Mouse (Mus musculus) limb, embryonic 13.5 days (tissue): Measurements from ENCODE around the gene Ldlrad3. TPM values are rescaled to one million over a fixed set of nuclear protein-coding genes. Genes with fewer than 3 reads are reported as not detected.
A peak's percentile ranks its signal among the peaks of the same experiment; 100 is the strongest.

Experiments used
- ATAC-seq: fragments of 200-750 bp; cut with Nextera tagmentation; 2 replicates; pipeline ENCODE4 v1.8.0; 2017; ENCODE audit warnings: low read depth, moderate number of reproducible peaks, moderate TSS enrichment; ENCODE audit not compliant: low FRiP score
- H3K27ac ChIP-seq: fragments of 300-500 bp; sonication (generic); 2 replicates; pipeline ENCODE4 v1.5.1; 2015; ENCODE audit warnings: inconsistent platforms, mild to moderate bottlenecking, moderate library complexity
- H3K27me3 ChIP-seq: fragments of 300-500 bp; sonication (generic); 2 replicates; pipeline ENCODE4 v1.6.1; 2015; ENCODE audit warnings: mild to moderate bottlenecking, inconsistent platforms
- H3K36me3 ChIP-seq: fragments of 300-500 bp; sonication (generic); 2 replicates; pipeline ENCODE4 v1.6.1; 2015; ENCODE audit warnings: inconsistent platforms, mild to moderate bottlenecking, moderate library complexity
- H3K4me1 ChIP-seq: fragments of 300-500 bp; sonication (generic); 2 replicates; pipeline ENCODE4 v1.6.1; 2015; ENCODE audit warnings: inconsistent platforms
- H3K4me2 ChIP-seq: fragments of 300-500 bp; sonication (generic); replicated peaks from 2 replicates; pipeline ENCODE4 v1.6.1; 2015; ENCODE audit warnings: inconsistent platforms, mild to moderate bottlenecking, moderate library complexity
- H3K4me3 ChIP-seq: fragments of 300-500 bp; sonication (generic); 2 replicates; pipeline ENCODE4 v1.5.1; 2015; ENCODE audit warnings: moderate library complexity, mild to moderate bottlenecking, inconsistent platforms
- H3K9ac ChIP-seq: fragments of 300-500 bp; sonication (generic); 2 replicates; pipeline ENCODE4 v1.6.1; 2015; ENCODE audit warnings: mild to moderate bottlenecking, inconsistent platforms
- H3K9me3 ChIP-seq: fragments of 300-500 bp; sonication (generic); 2 replicates; pipeline ENCODE4 v1.6.1; 2016; ENCODE audit warnings: inconsistent platforms
- WGBS: fragments of 180-500 bp; shearing (Covaris S2); methylation state at CpG from one replicate; pipeline ENCODE4 v1.1.7; 2015; 5-methylcytosine and 5-hydroxymethylcytosine counted together
- polyA plus RNA-seq: library from polyadenylated mRNA; unstranded; fragments of >200 nt; fragmentation: Nextera tagmentation; extraction: Ambion mirVana; gene quantifications from 2 replicates; pipeline ENCODE4 v1.2.1, GENCODE M21; 2015

Ldlrad3 gene
- polyA plus RNA-seq, 1 experiment from 2014 or later = 71.9 TPM

- H3K4me3 ChIP-seq = no peak overlapping the region
- H3K27ac ChIP-seq = no peak overlapping the region; the same call in 1 of the 2 replicates
- no peaks in the 10 kb centered on the region for H3K36me3 ChIP-seq
- no peaks in the 10 kb centered on the region for H3K9me3 ChIP-seq
- no peak overlapping the region for H3K9ac ChIP-seq
- WGBS = 52% methylated on average over 12 of the region's 12 CpGs
- H3K4me1 ChIP-seq = peaks cover 60% of the 10 kb centered on the region
- peak overlapping the region; percentile 30 for H3K4me2 ChIP-seq
- peak; percentile 38 for ATAC-seq
- H3K27me3 ChIP-seq = no peaks in the 10 kb centered on the region
These were observed 66.3 kb downstream of the Ldlrad3 start for GRCm38 (mm10) chr2:102119751-102120505.

GRCm38 (mm10) chr2:102118988-102119460 is 67.2 kb downstream of the Ldlrad3 start:
- no peaks in the 10 kb centered on the region for H3K9me3 ChIP-seq
- no peaks in the 10 kb centered on the region for H3K36me3 ChIP-seq
- 35% methylated on average over 15 of the region's 15 CpGs for WGBS
- ATAC-seq = peak; percentile 26; the same call in 1 of the 2 replicates
- H3K4me3 ChIP-seq = no peak overlapping the region
- peak overlapping the region; percentile 30 for H3K4me2 ChIP-seq
- no peak overlapping the region for H3K9ac ChIP-seq
- no peak overlapping the region; the same call in 1 of the 2 replicates for H3K27ac ChIP-seq
- H3K4me1 ChIP-seq = peaks cover 66% of the 10 kb centered on the region
- H3K27me3 ChIP-seq = no peaks in the 10 kb centered on the region

DNA sequence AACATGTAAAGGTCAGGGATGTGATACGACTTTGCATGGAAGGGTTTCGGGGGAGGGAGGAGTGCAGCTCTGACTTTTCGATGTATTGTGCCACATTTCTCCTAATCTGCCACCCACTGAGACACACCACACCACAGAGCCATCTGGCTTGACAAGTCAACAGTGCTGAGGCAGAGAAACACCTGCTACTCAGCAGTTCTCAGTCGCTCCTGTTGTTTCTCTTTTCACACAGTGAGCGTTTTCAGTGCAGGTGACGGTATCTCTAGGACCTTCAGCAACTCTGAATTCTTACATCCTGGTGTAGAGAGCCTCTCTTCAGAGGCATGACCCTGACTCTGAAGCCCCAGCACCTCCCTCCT is 68.8 kb downstream of the Ldlrad3 start:
- peaks cover 72% of the 10 kb centered on the region for H3K4me1 ChIP-seq
- no peak overlapping the region for H3K27ac ChIP-seq
- ATAC-seq = no peak

DNA sequence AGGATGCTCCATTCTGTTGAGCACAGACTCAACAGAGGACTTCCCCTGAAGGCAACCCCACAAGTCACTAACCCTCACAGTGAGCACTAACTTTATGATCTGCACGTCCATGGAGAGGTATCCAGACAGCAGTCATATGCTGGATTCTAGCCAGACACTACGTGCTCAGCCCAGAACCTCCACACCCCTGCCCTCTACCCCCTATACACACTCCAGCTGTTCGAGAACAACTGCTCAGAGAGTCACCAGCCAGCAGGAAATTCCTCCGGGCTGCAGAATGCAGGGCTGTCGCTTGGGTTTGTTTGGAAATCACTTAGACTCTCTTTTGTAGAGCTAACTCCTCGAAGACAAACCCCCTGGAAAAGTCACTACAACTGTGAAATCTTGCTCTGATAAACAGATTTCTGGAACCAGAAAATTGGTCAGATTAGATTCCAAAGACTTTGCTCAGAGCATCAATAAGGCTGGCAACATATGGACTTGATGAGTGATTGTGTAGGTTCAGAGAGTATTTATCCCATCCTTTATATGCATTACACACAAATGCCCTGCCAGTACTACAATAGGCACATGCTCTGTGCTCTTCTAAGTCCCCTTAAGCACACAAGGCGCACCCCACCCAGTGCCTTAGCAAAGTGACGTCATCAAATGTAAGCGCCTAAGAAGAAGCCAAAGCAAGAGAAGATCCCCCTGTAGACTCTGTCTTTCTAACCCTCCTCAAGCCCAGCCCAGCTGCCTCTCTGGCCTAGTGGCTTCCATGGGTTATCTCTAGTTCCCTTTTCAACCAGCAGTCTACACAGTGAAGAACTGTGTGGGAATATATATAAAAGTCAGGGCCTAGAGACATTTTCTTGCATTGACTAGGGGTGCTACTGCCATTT is 69.4 kb downstream of the Ldlrad3 start:
- no peaks in the 10 kb centered on the region for H3K27me3 ChIP-seq
- no peaks in the 10 kb centered on the region for H3K9me3 ChIP-seq
- peak; percentile 52; the same call in 1 of the 2 replicates for ATAC-seq
- H3K9ac ChIP-seq = no peak overlapping the region
- peaks cover 10% of the 10 kb centered on the region for H3K36me3 ChIP-seq
- H3K27ac ChIP-seq = no peak overlapping the region
- peaks cover 66% of the 10 kb centered on the region for H3K4me1 ChIP-seq
- no peak overlapping the region for H3K4me3 ChIP-seq
- 45% methylated on average over 9 of the region's 9 CpGs for WGBS
- no peak overlapping the region for H3K4me2 ChIP-seq

More for the DNA sequence above, 68.8 kb downstream of the Ldlrad3 start:
- Histone ChIP-seq H3K4me2 (no peak overlapping the region), H3K36me3 (peaks cover 10% of the 10 kb centered on the region), H3K9me3 (no peaks in the 10 kb centered on the region), H3K4me3 (no peak overlapping the region), H3K9ac (no peak overlapping the region), H3K27me3 (no peaks in the 10 kb centered on the region)
- 59% methylated on average over 6 of the region's 6 CpGs for WGBS

GRCm38 (mm10) chr2:102113801-102114200 is 72.4 kb downstream of the Ldlrad3 start:
- Histone ChIP-seq H3K4me1 (peaks cover 39% of the 10 kb centered on the region), H3K27ac (no peak overlapping the region), H3K36me3 (peaks cover 31% of the 10 kb centered on the region), H3K4me3 (no peak overlapping the region), H3K9ac (no peak overlapping the region), H3K27me3 (no peaks in the 10 kb centered on the region), H3K4me2 (no peak overlapping the region), H3K9me3 (no peaks in the 10 kb centered on the region)
- 94% methylated on average over 3 of the region's 3 CpGs for WGBS
- ATAC-seq = no peak

DNA sequence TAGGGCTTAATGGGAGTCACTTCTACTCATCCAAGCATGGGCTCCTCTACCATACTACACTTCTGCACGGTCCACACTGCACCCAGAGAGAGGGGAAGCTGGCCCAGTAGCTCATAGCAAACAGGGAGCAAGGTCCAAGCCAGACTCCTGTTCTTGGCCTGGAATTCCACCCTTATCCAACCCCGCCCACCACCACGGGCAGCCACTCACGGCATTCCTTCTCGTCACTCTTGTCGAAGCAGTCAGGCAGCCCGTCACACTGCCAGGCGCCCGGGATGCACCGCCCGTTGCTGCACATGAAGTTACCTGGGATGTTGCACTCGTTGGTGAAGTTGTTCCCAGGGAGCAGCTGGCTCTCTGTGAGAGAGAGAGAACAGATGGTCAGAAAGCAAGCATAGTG is 72.9 kb downstream of the Ldlrad3 start:
- Histone ChIP-seq H3K9me3 (no peaks in the 10 kb centered on the region), H3K4me1 (peaks cover 34% of the 10 kb centered on the region), H3K4me2 (no peak overlapping the region), H3K27ac (no peak overlapping the region), H3K9ac (no peak overlapping the region), H3K4me3 (no peak overlapping the region), H3K36me3 (peaks cover 32% of the 10 kb centered on the region), H3K27me3 (no peaks in the 10 kb centered on the region)
- WGBS = 79% methylated on average over 12 of the region's 12 CpGs
- ATAC-seq = no peak

GRCm38 (mm10) chr2:102111906-102112499 is 74.2 kb downstream of the Ldlrad3 start:
- Histone ChIP-seq H3K4me2 (no peak overlapping the region), H3K27ac (no peak overlapping the region), H3K27me3 (no peaks in the 10 kb centered on the region), H3K9ac (no peak overlapping the region), H3K4me3 (no peak overlapping the region), H3K4me1 (peaks cover 33% of the 10 kb centered on the region), H3K9me3 (no peaks in the 10 kb centered on the region), H3K36me3 (peaks cover 34% of the 10 kb centered on the region)
- 70% methylated on average over 13 of the region's 13 CpGs for WGBS
- ATAC-seq = no peak

GRCm38 (mm10) chr2:102110306-102110705 is 75.9 kb downstream of the Ldlrad3 start:
- Histone ChIP-seq H3K4me1 (peaks cover 29% of the 10 kb centered on the region), H3K27me3 (no peaks in the 10 kb centered on the region), H3K4me3 (no peak overlapping the region), H3K9ac (no peak overlapping the region), H3K4me2 (no peak overlapping the region), H3K27ac (no peak overlapping the region), H3K36me3 (peaks cover 44% of the 10 kb centered on the region), H3K9me3 (no peaks in the 10 kb centered on the region)
- WGBS = 96% methylated on average over 2 of the region's 2 CpGs
- no peak for ATAC-seq

DNA sequence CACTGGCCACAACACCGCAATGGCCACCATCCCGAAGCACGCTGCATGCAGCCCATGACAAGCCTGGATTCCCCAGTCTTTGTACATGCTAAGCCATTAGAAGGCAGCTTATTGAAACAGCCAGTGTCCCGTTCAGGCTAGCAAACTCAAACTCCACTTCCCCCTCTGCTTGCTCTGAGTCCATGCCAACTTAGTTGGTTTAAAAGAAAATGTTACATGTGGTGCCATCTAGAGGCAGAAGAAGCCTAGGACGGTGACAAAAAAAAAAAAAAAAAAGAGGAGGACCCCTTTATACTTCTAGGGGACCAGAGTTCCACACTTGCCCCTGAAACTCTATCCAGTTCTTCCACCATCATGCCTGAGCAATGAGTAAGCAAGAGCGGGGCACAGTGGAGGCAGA is 78.9 kb downstream of the Ldlrad3 start:
- Histone ChIP-seq H3K4me2 (no peak overlapping the region), H3K36me3 (peaks cover 34% of the 10 kb centered on the region), H3K9ac (0 out of 2 replicates have a peak overlapping the region, but pooled peaks have one; percentile 19), H3K27me3 (no peaks in the 10 kb centered on the region), H3K27ac (no peak overlapping the region), H3K9me3 (no peaks in the 10 kb centered on the region), H3K4me3 (no peak overlapping the region), H3K4me1 (peaks cover 16% of the 10 kb centered on the region)
- 70% methylated on average over 6 of the region's 6 CpGs for WGBS
- no peak for ATAC-seq

- H3K4me1 ChIP-seq = peaks cover 21% of the 10 kb centered on the region
- H3K27me3 ChIP-seq = no peaks in the 10 kb centered on the region
- H3K4me3 ChIP-seq = no peak overlapping the region
- ATAC-seq = no peak
- H3K9me3 ChIP-seq = no peaks in the 10 kb centered on the region
- no peak overlapping the region for H3K27ac ChIP-seq
- H3K9ac ChIP-seq = 0 out of 2 replicates have a peak overlapping the region, but pooled peaks have one; percentile 19
- WGBS = 90% methylated on average over 6 of the region's 6 CpGs
- H3K36me3 ChIP-seq = peaks cover 34% of the 10 kb centered on the region
- no peak overlapping the region for H3K4me2 ChIP-seq
These were observed 79.5 kb downstream of the Ldlrad3 start for GRCm38 (mm10) chr2:102106728-102107127.

- 87% methylated on average over 2 of the region's 2 CpGs for WGBS
- H3K27me3 ChIP-seq = no peaks in the 10 kb centered on the region
- H3K9me3 ChIP-seq = no peaks in the 10 kb centered on the region
- H3K27ac ChIP-seq = no peak overlapping the region
- no peak overlapping the region for H3K4me2 ChIP-seq
- H3K4me3 ChIP-seq = no peak overlapping the region
- no peak overlapping the region for H3K9ac ChIP-seq
- peaks cover 27% of the 10 kb centered on the region for H3K36me3 ChIP-seq
- H3K4me1 ChIP-seq = peaks cover 29% of the 10 kb centered on the region
- ATAC-seq = no peak
These were observed 80.7 kb downstream of the Ldlrad3 start for GRCm38 (mm10) chr2:102105454-102105853.

- Histone ChIP-seq H3K4me2 (no peak overlapping the region), H3K27ac (no peak overlapping the region), H3K9ac (no peak overlapping the region), H3K27me3 (no peaks in the 10 kb centered on the region), H3K9me3 (no peaks in the 10 kb centered on the region), H3K4me3 (no peak overlapping the region), H3K4me1 (peaks cover 34% of the 10 kb centered on the region), H3K36me3 (peaks cover 18% of the 10 kb centered on the region)
- 87% methylated on average over 12 of the region's 12 CpGs for WGBS
- no peak for ATAC-seq
These were observed 82.2 kb downstream of the Ldlrad3 start for GRCm38 (mm10) chr2:102103955-102104354.
